Mouse (Mus musculus) ES-E14 (cell line): ENCODE results near the gene Nme3. TPM values are rescaled to one million over a fixed set of nuclear protein-coding genes. Genes with fewer than 3 reads are reported as not detected.

Source experiments
- DNase-seq: peaks from one replicate; pipeline ENCODE4 v3.0.0-alpha.2; 2013; ENCODE audit warnings: low read depth, low spot score
- H3K27ac ChIP-seq: 2 replicates; pipeline ENCODE4 v1.5.1; 2012; ENCODE audit warnings: low read depth, mild to moderate bottlenecking, low read length, moderate library complexity, mixed read lengths; ENCODE audit not compliant: poor library complexity, insufficient read depth, severe bottlenecking
- H3K36me3 ChIP-seq: 2 replicates; pipeline ENCODE4 v1.6.1; 2012; ENCODE audit warnings: mild to moderate bottlenecking, low read length, moderate library complexity, mixed read lengths; ENCODE audit not compliant: control insufficient read depth, poor library complexity, insufficient read depth, severe bottlenecking
- H3K4me1 ChIP-seq, 2 experiments: fragments of 150-350 bp in 1 of 2; sonication (generic) in 1 of 2; 2 replicates each; pipeline ENCODE4 v1.6.1; 2012; ENCODE audit warnings: low read length in 2 of 2, mild to moderate bottlenecking in 1 of 2, mixed read lengths in 1 of 2; ENCODE audit not compliant: control insufficient read depth in 2 of 2, insufficient read depth in 2 of 2, poor library complexity in 1 of 2
- H3K4me3 ChIP-seq, 2 experiments: fragments of 150-350 bp in 1 of 2; sonication (generic) in 1 of 2; 2 replicates each; pipeline ENCODE4 v1.5.1; 2012; ENCODE audit warnings: low read length in 2 of 2, low read depth in 1 of 2, mild to moderate bottlenecking in 1 of 2, mixed read lengths in 1 of 2; ENCODE audit not compliant: insufficient read depth in 1 of 2, poor library complexity in 1 of 2, severe bottlenecking in 1 of 2
- H3K9ac ChIP-seq: 2 replicates; pipeline ENCODE4 v1.6.1; 2012; ENCODE audit warnings: low read depth, mild to moderate bottlenecking, low read length, mixed read lengths; ENCODE audit not compliant: poor library complexity, insufficient read depth, severe bottlenecking
- H3K9me3 ChIP-seq: fragments of 150-350 bp; sonication (generic); 2 replicates; pipeline ENCODE4 v1.6.1; 2012; ENCODE audit warnings: low read depth, mild to moderate bottlenecking, low read length; ENCODE audit not compliant: control insufficient read depth, insufficient read depth
- CHD2 ChIP-seq: IDR thresholded peaks from 2 replicates; pipeline ENCODE4 v1.6.1; 2014; ENCODE audit warnings: mild to moderate bottlenecking, low read depth, low read length, inconsistent platforms
- HCFC1 ChIP-seq: IDR thresholded peaks from 2 replicates; pipeline ENCODE4 v1.6.1; 2012; ENCODE audit warnings: low read length, inconsistent platforms, borderline replicate concordance; ENCODE audit not compliant: insufficient read depth
- MAFK ChIP-seq: IDR thresholded peaks from 2 replicates; pipeline ENCODE4 v1.6.1; 2014; ENCODE audit warnings: mild to moderate bottlenecking, low read depth, low read length, inconsistent platforms; ENCODE audit not compliant: insufficient read depth
- ZC3H11A ChIP-seq: IDR thresholded peaks from 2 replicates; pipeline ENCODE4 v1.6.1; 2012; ENCODE audit warnings: low read depth, mild to moderate bottlenecking, inconsistent platforms, low read length, borderline replicate concordance
- ZNF384 ChIP-seq: IDR thresholded peaks from 2 replicates; pipeline ENCODE4 v1.6.1; 2012; ENCODE audit warnings: low read depth, low read length, inconsistent platforms
- in situ Hi-C, 2 experiments: fragments of 600-800 bp; cut with MboI; formaldehyde crosslinking; loops; one replicate each; pipeline ENCODE4 v1.15.1; 2025; ENCODE audit warnings: low sequenced_read_pairs in 2 of 2, inconsistent platforms in 1 of 2; ENCODE audit not compliant: unreplicated experiment in 2 of 2
- total RNA-seq: library from RNA; depleted of rRNA; stranded (reverse); fragments of 300-350 nt; gene quantifications from 2 replicates; pipeline ENCODE4 v1.2.3, GENCODE M21; 2012

Nme3 gene
- total RNA-seq, 1 experiment, result 59.4 TPM

- TF ChIP-seq ZC3H11A, result no peak
- H3K9ac ChIP-seq, result no peak overlapping the region
- no peak for DNase-seq
- H3K4me3 ChIP-seq, result no peak overlapping the region
- peaks cover 41% of the 10 kb centered on the region for H3K36me3 ChIP-seq
- H3K9me3 ChIP-seq, result no peaks in the 10 kb centered on the region
- peaks cover 0 to 15% of the 10 kb centered on the region in 2 experiments; a peak in 2 of 4 replicates for H3K4me1 ChIP-seq
- H3K27ac ChIP-seq, result no peak overlapping the region
- in situ Hi-C loops, result no loop called here
Observed at GRCm38 (mm10) chr17:24899153-24899552, 2.9 kb downstream of the Nme3 start.

DNA sequence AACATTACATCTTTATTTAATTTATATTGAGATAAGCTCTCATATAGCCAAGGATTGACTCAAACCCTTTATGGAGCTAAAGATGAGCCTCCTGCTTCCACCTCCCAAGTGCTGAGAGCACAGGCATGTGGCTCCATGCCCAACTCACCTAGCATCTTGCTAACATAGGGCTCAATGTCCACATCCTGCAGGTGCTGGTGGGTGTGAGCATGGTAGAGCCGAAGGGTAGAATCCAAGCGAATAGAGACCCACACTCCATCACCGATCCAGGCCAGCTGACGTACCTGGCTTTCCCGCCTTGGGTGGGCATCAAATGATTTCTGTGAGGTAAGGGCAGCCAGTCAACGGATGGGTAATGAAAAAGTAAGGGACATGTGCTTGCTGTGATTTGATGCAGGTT, 3.7 kb downstream of the Nme3 start:
- peaks cover 48% of the 10 kb centered on the region for H3K36me3 ChIP-seq
- in situ Hi-C loops, result no loop called here

GRCm38 (mm10) chr17:24902124-24902523, 5.8 kb downstream of the Nme3 start:
- H3K9me3 ChIP-seq, result no peaks in the 10 kb centered on the region
- H3K4me3 ChIP-seq, result no peak overlapping the region
- TF ChIP-seq CHD2 (no peak), MAFK (no peak), ZC3H11A (no peak), HCFC1 (no peak), ZNF384 (no peak)
- in situ Hi-C loops, result no loop called here
- peaks cover 57% of the 10 kb centered on the region for H3K36me3 ChIP-seq
- DNase-seq, result no peak
- no peak overlapping the region for H3K27ac ChIP-seq
- H3K9ac ChIP-seq, result no peak overlapping the region
- H3K4me1 ChIP-seq, result peaks cover 0 to 9% of the 10 kb centered on the region in 2 experiments; a peak in 2 of 4 replicates

More for the DNA sequence above, 3.7 kb downstream of the Nme3 start:
- Histone ChIP-seq H3K27ac (no peak overlapping the region), H3K4me3 (no peak overlapping the region), H3K9me3 (no peaks in the 10 kb centered on the region), H3K4me1 (peaks cover 0 to 13% of the 10 kb centered on the region in 2 experiments; a peak in 2 of 4 replicates), H3K9ac (no peak overlapping the region)
- TF ChIP-seq ZNF384 (no peak), CHD2 (no peak), ZC3H11A (no peak), MAFK (no peak), HCFC1 (no peak)
- DNase-seq, result no peak

DNA sequence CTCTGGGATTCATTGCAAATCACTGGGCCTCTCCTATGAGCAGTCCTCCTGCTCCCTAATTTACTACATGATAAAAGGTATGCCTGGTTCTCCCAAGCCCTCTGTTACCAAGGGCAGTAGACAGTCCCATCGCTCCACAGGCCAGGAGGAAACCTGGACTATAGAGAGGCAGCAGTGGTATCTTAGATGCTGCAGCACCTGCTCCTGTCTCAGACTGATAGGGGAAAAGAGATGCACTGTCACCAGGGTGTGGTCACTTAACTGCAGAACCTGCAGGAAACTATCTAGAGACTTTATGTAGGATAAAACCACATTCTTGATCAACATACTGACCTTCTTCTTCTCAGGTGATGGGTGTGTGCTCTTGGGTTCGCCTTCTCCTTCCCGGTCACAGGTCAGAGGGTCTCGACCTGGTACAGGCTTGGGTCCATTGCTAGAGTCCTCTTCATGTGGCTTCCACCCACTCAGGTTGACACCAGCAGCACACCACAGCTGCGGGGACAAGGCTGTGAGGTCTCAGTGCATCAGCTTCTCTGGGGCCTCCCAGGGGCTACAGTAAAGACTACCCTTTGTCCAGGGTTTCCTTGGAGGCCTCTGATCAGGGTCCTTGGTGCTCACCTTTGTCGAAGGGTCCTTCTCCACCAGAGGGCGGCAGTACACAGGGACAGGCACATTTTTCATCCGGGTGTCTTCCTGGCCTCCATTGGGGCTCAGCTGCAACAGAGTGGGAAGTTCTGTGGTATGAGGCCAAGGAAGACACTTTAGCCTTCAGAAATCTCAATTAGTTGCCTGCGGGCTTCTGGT, 6.6 kb downstream of the Nme3 start:
- TF ChIP-seq CHD2, result no peak
- TF ChIP-seq HCFC1, result no peak
- TF ChIP-seq MAFK, result no peak
- no peak for TF ChIP-seq ZNF384
- no peak for TF ChIP-seq ZC3H11A

More for the DNA sequence above, 6.6 kb downstream of the Nme3 start:
- Histone ChIP-seq H3K27ac (no peak overlapping the region), H3K9ac (no peak overlapping the region), H3K4me3 (no peak overlapping the region), H3K4me1 (peaks cover 0 to 5% of the 10 kb centered on the region in 2 experiments; a peak in 1 of 4 replicates), H3K9me3 (no peaks in the 10 kb centered on the region), H3K36me3 (peaks cover 51% of the 10 kb centered on the region)
- in situ Hi-C loops, result no loop called here
- no peak for DNase-seq
